ENCODE assay signal across 24 mouse cellular contexts in genomic region chr11:30247106-30247505, GRCm38 (mm10). TPM values are rescaled to one million over a fixed set of nuclear protein-coding genes. Genes with fewer than 3 reads are reported as not detected.
DNase-seq lines count a peak whose midpoint lies in the region; ATAC-seq and TF ChIP-seq lines count a peak whose summit lies in the region.
"Had no signal": no experiment of that assay in that cellular context is flagged by ENCODE, and none has a peak within 500 bp of the region (broad histone marks: within the 10 kb centered on the region; RNA-seq: fewer than 3 reads in every experiment).

No protein-coding gene starts in this region.

- H3K27me3 ChIP-seq in heart, embryonic 13.5 days (replicated peaks) = no peaks in the 10 kb centered on the region
- H3K27me3 ChIP-seq in testis, adult 2 months (ENCODE audit: control insufficient read depth, insufficient read depth, low read length) = no peaks in the 10 kb centered on the region
- no peaks in the 10 kb centered on the region for H3K27me3 ChIP-seq in myocyte (ENCODE audit: control insufficient read depth, insufficient read depth, insufficient read length)
- H3K27me3 ChIP-seq in midbrain, embryonic 15.5 days (replicated peaks) = no peaks in the 10 kb centered on the region
- H3K27me3 ChIP-seq: embryonic facial prominence, embryonic 12.5 days; kidney, embryonic 15.5 days; liver, embryonic 13.5 days; midbrain, embryonic 13.5 days; neural tube, embryonic 12.5 days had no signal

- peak overlapping the region; percentile 46; the same call in 1 of the 2 replicates for H3K4me2 ChIP-seq in heart, embryonic 13.5 days
- peak overlapping the region; percentile 4 for H3K4me2 ChIP-seq in myocyte (ENCODE audit: low read depth)
- no peak overlapping the region for H3K4me2 ChIP-seq in midbrain, embryonic 15.5 days
- H3K4me2 ChIP-seq: embryonic facial prominence, embryonic 12.5 days; kidney, embryonic 15.5 days; liver, embryonic 13.5 days; midbrain, embryonic 13.5 days; neural tube, embryonic 12.5 days had no signal

- no peak for TF ChIP-seq CTCF in testis, adult 2 months (IDR thresholded peaks at IDR 0.05; ENCODE audit: control insufficient read depth, insufficient read depth, insufficient replicate concordance, low read depth, low read length)

- peaks cover 100% of the 10 kb centered on the region for H3K79me2 ChIP-seq in myocyte (ENCODE audit: control insufficient read depth, insufficient read depth)

- ATAC-seq in heart, embryonic 13.5 days (ENCODE audit: extremely low read depth, insufficient number of reproducible peaks, low FRiP score, low TSS enrichment) = no peak
- no peak for ATAC-seq in midbrain, embryonic 15.5 days (replicated peaks)
- ATAC-seq: hindbrain, postnatal 0 days; intestine, embryonic 16.5 days; midbrain, embryonic 13.5 days had no signal

- 49% methylated on average over 1 of the region's 1 CpGs for WGBS in heart, embryonic 13.5 days
- 79% methylated on average over 1 of the region's 1 CpGs for WGBS in midbrain, embryonic 15.5 days

- no peaks in the 10 kb centered on the region for H3K9me3 ChIP-seq in heart, embryonic 13.5 days
- H3K9me3 ChIP-seq in midbrain, embryonic 15.5 days = no peaks in the 10 kb centered on the region
- H3K9me3 ChIP-seq: embryonic facial prominence, embryonic 12.5 days; kidney, embryonic 15.5 days; liver, embryonic 13.5 days; megakaryocyte, embryonic 14.5 days; midbrain, embryonic 13.5 days; neural tube, embryonic 12.5 days had no signal

- no peak overlapping the region for H3ac ChIP-seq in myocyte (ENCODE audit: control insufficient read depth, insufficient read length)

- H3K9ac ChIP-seq in heart, embryonic 13.5 days = peak overlapping the region; percentile 47; the same call in 1 of the 2 replicates
- no peak overlapping the region for H3K9ac ChIP-seq in midbrain, embryonic 15.5 days
- H3K9ac ChIP-seq: embryonic facial prominence, embryonic 12.5 days; kidney, embryonic 15.5 days; liver, embryonic 13.5 days; midbrain, embryonic 13.5 days; neural tube, embryonic 12.5 days had no signal

- peak; percentile 29 to 70 for DNase-seq in adrenal gland, postnatal 36 days
- no peak for DNase-seq in adrenal gland, postnatal 25 days
- DNase-seq in heart, adult 9 months (ENCODE audit: low spot score in 2 of 2) = no peak
- DNase-seq in testis, postnatal 10 days (ENCODE audit: low spot score) = no peak
- DNase-seq: cerebellum, adult 11 months; cerebellum, postnatal 14 days; kidney, postnatal 36 days; liver, embryonic 13.5 days; lung, adult 2 months; lung, postnatal 36 days; right cerebral cortex, postnatal 14 days had no signal

- no peak overlapping the region for H3K4me3 ChIP-seq in heart, embryonic 13.5 days
- no peak overlapping the region for H3K4me3 ChIP-seq in testis, adult 2 months (ENCODE audit: control insufficient read depth, low read depth, low read length)
- H3K4me3 ChIP-seq in myocyte = no peak overlapping the region
- no peak overlapping the region for H3K4me3 ChIP-seq in midbrain, embryonic 15.5 days
- H3K4me3 ChIP-seq: embryonic facial prominence, embryonic 12.5 days; kidney, embryonic 15.5 days; left cerebral cortex, adult 2 months; liver, embryonic 13.5 days; megakaryocyte, embryonic 14.5 days; midbrain, embryonic 13.5 days; neural tube, embryonic 12.5 days had no signal

- H3K36me3 ChIP-seq in heart, embryonic 13.5 days = peaks cover 6% of the 10 kb centered on the region; the same call in 1 of the 2 replicates
- no peaks in the 10 kb centered on the region for H3K36me3 ChIP-seq in testis, adult 2 months (ENCODE audit: control insufficient read depth, insufficient read depth, low read length)
- peaks cover 5% of the 10 kb centered on the region for H3K36me3 ChIP-seq in myocyte (ENCODE audit: control insufficient read depth, insufficient read depth)
- H3K36me3 ChIP-seq in midbrain, embryonic 15.5 days (replicated peaks) = no peaks in the 10 kb centered on the region
- H3K36me3 ChIP-seq: embryonic facial prominence, embryonic 12.5 days; kidney, embryonic 15.5 days; liver, embryonic 13.5 days; midbrain, embryonic 13.5 days; neural tube, embryonic 12.5 days had no signal

- H3K4me1 ChIP-seq in heart, embryonic 13.5 days = peaks cover 88% of the 10 kb centered on the region
- H3K4me1 ChIP-seq in testis, adult 2 months (ENCODE audit: control insufficient read depth, insufficient read depth, low read length) = peaks cover 2% of the 10 kb centered on the region
- H3K4me1 ChIP-seq in midbrain, embryonic 15.5 days = peaks cover 19% of the 10 kb centered on the region
- H3K4me1 ChIP-seq: embryonic facial prominence, embryonic 12.5 days; liver, embryonic 13.5 days; neural tube, embryonic 12.5 days had no signal

- peak overlapping the region; percentile 76 for H3K27ac ChIP-seq in heart, embryonic 13.5 days (replicated peaks)
- H3K27ac ChIP-seq in testis, adult 2 months (ENCODE audit: control insufficient read depth, insufficient read depth, low read depth, low read length) = 0 out of 2 replicates have a peak overlapping the region, but pooled peaks have one; percentile 11
- H3K27ac ChIP-seq in midbrain, embryonic 15.5 days = no peak overlapping the region
- H3K27ac ChIP-seq: embryonic facial prominence, embryonic 12.5 days; hindbrain, postnatal 0 days; kidney, embryonic 15.5 days; left cerebral cortex, adult 2 months; liver, embryonic 13.5 days; midbrain, embryonic 13.5 days; neural tube, embryonic 12.5 days; stomach, postnatal 0 days had no signal

- no peak for TF ChIP-seq POLR2A in testis, adult 2 months (IDR thresholded peaks at IDR 0.05; ENCODE audit: control insufficient read depth, low read depth, low read length)
- TF ChIP-seq POLR2A in myocyte (IDR thresholded peaks at IDR 0.05; ENCODE audit: insufficient read length, low read depth) = no peak

TF ChIP-seq in myocyte, 11 proteins besides CTCF, POLR2A, EP300 and RAD21:
- TF ChIP-seq MAX (IDR thresholded peaks at IDR 0.05; ENCODE audit: low read depth) (no peak), TCF12 (IDR thresholded peaks at IDR 0.05; ENCODE audit: insufficient read depth, poor library complexity, severe bottlenecking) (no peak), USF1 (IDR thresholded peaks at IDR 0.05; ENCODE audit: low read depth) (no peak), CEBPB (IDR thresholded peaks at IDR 0.05; ENCODE audit: insufficient read depth, poor library complexity, severe bottlenecking) (0 out of 2 replicates have a peak, but pooled peaks have one; percentile 22)

RNA-seq across cellular contexts. Expression of gene Sptbn1, which starts 20.9 kb away (rescaled TPM):
- 100 to 1,000 TPM; 310 to 342 TPM for total RNA-seq in adrenal gland, postnatal 36 days (2021)
- total RNA-seq in adrenal gland, postnatal 25 days (2021) = 381 and 406 TPM in 2 replicates
- 145 and 155 TPM in 2 replicates for polyA plus RNA-seq in heart, embryonic 13.5 days (2015; fragmentation: Nextera tagmentation; extraction: Ambion mirVana)
- polyA plus RNA-seq in testis, adult 2 months (2012; rRNA removed) = 18.3 and 21.8 TPM in 2 replicates
- polyA plus RNA-seq in myocyte (2012; fragmentation: generic; extraction: Trizol) = 85.4 TPM
- 175 and 176 TPM in 2 replicates for polyA plus RNA-seq in midbrain, embryonic 15.5 days (2015; fragmentation: Nextera tagmentation; extraction: Ambion mirVana)

Comparison
In these comparisons a context has a peak if more than half of its experiments do, and no peak if none do; other contexts are left out.
1. DNase-seq: peak in adrenal gland, postnatal 36 days (2 of 2); none in adrenal gland, postnatal 25 days (single experiment), heart, adult 9 months (0 of 2) and testis, postnatal 10 days (single experiment).